Mouse (Mus musculus) frontal cortex, postnatal 36 days (tissue): ENCODE measurements around the gene 4930558K02Rik.
A peak's percentile ranks its signal among the peaks of the same experiment; 100 is the strongest.

Experiments
- DNase-seq, 2 experiments: peaks; one replicate each; pipeline ENCODE4 v3.0.0; 2022; ENCODE audit warnings: low spot score in 2 of 2

Gene 4930558K02Rik

DNA sequence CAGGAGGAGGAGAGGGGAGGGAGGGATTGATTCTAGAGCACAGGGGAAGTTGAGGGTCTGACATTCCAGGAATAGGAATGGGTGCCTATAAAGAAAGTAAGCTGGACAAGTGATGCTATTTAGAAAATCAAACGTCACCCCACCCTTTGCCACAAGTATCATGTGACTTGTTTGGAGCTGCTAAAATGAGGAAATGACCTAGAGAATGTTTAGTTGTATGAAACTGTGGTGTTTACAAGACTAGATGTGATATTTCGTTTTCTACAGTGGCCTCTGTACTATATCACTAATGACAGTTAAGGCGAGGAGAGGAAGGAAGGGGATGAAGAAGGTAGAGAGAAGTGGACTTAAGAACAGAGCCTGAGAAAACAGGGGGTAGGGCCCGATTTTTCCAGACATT lies 19.3 kb upstream of the 4930558K02Rik start:
- no peak for DNase-seq

DNA sequence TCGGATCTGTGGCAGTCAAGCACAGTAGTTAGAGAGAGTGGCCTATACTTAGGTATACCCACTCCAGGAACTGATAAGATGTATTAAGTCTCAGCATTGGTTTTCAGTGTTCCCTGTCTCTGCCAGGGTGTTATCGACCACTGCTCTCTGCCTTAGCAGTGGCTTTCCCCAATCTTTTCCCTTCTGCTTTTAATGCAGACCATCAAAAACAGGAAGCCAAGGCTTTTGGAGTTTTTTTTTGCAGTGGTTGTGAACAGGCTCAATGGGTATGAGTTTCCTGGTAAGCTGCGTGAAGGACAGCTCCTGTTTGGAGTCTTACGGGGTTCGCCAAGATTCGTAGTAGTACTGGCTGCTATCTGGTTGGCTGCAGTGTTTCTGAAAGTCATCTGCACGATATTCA lies 13.0 kb upstream of the 4930558K02Rik start:
- no peak for DNase-seq

DNA sequence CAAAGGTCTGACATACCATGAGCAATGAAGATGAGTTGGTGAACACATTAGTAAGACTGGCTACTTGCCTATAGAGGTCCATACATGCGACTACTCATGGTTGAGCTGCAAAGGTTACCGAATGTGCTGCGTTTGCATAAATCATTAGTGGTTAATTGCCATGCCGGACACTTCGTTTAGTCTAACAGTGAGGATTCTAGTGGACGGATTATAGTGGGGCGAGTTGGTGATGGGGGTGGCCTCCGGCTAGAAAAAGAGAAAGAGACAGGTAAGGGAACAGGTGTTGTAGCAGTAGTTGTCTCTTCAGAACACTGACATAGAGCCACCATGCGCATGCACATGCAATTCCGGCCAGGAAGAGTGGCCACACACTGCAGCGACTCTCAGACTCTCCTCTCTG lies 12.4 kb upstream of the 4930558K02Rik start:
- DNase-seq = no peak

DNA sequence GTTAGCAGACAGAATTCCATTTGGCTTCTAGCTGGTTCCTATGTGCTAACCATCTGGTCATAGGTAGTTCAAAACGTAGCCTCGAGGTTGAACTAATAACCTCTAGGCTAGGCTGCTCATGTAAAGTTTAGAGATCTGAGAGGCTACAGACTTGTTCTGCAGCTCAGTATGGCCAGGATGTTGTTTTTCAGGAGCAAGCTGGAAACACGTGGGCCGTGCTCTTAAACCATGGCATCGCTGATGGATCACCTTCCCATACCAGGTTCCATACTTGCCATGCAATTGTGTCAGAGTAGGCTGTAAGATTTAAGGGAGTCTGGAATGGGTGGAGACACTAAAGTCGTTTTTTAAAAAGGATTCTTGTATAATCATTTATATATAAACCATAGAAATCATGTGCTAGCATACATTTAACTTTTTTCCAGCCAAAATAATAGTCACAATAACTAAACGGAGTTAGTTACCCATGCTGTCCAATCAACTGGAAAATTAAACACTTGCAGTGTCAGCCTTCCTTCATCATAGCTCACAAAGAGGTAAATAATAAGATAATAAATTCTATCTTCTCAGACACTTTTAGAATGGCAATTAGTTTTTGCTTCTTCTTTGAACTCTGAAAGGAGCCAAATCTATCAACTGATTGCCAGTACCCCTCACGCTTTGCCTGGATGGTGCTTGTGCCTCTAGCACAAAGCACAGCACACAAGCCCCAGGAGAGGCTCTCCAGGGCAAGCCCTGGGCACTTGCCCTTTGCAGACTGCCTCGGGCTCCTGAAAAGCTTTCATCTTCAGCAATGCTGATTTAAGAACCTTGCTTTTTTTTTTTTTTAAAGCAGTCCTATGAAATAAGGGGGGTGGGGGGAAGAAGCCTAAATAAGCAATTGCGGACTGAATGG lies 11.5 kb upstream of the 4930558K02Rik start:
- DNase-seq = no peak

DNA sequence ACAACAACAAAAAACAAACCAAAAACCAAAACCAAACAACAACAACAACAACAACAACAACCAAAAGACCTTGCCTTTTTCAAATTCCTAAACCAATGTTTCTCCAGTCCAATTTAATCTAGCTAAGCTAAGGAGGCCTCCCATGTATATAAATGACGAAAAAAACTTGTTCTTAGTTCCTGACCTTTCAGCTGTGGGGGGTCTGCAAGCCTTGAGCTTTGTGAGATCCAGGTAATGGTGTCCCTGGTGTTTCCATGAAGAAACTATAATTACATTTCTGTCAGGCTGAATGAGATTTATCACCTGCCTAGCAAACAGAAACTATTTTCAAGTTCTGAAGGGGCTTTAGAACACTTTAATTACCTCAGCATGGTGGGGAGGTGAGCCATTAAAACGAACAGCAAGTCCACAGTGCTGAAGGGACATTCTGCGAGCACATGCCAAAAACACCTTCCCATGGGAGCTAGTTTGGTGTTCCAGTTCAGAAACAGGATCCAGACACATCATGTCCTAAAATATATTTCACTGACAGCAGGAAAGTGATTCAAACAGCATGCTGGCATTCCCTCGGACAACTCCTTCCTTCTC lies 4.6 kb upstream of the 4930558K02Rik start:
- no peak for DNase-seq

DNA sequence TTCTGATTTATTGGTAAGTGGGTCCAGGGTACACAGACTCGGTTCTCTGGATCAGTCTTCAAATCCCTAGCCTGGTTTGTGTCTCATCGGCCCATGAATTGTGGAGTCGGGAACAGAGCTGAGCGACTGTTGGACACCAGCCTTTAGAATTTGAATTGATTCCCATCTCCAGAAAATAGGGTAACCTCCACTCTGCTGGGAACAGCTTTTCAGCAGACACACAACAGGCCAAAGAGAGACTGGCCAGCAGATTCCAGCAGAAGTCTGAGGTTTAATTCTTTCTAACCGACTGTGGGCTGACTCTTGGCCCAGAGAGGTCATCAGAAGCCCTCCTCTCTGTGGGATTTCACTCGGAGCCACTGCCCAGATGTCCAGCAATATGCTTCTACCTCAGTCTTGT lies 4.0 kb upstream of the 4930558K02Rik start:
- no peak for DNase-seq

DNA sequence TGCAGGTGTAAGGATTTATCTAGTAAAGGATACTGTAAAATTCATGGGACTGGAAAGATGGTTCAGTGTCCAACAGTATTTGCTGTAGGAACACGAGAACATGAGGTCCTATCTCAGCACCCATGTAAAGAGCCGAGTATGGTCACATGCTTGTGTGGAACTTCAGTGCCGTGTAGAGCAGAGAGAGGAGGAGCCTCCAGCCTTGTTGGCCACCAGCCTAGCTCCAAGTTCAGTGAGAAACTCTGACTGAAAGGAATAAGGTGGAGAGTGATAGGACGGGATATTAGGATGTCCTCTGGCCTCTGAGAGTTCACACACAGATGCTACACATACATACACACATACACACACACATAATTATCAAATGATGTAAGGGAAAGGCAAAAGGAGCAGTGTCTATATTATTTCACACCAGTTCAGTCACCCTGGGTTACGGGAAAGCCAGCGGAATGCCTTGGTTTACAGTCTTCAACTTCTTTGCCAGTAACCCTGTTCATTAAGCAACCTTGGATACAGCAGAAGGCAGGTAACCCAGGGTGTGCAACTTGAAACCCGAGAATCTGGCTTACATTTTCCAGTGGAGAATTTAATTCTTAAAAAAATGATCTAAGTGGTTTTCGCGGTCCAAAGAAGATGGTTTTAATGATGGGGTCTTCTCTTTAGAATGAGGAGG lies 1.3 kb upstream of the 4930558K02Rik start:
- DNase-seq = no peak

DNA sequence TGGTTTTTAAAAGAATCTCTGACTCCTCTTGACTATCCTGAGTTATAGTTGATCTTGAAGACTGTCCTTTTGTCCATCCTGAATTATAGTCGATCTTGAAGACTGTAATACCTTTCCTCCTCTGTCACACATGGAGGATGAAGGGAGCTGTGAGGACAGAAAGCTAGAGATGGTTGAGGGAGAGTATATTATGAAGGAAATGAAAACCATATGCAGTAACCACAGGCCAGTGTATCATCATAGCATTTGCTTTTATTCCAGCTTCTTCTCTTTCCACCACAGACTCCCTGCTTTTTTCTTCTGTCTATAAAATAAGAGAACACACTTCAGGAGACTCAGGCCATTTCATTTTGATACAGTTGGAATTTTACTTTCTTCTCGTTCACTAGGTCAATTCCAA lies 610 bp upstream of the 4930558K02Rik start:
- no peak for DNase-seq

DNA sequence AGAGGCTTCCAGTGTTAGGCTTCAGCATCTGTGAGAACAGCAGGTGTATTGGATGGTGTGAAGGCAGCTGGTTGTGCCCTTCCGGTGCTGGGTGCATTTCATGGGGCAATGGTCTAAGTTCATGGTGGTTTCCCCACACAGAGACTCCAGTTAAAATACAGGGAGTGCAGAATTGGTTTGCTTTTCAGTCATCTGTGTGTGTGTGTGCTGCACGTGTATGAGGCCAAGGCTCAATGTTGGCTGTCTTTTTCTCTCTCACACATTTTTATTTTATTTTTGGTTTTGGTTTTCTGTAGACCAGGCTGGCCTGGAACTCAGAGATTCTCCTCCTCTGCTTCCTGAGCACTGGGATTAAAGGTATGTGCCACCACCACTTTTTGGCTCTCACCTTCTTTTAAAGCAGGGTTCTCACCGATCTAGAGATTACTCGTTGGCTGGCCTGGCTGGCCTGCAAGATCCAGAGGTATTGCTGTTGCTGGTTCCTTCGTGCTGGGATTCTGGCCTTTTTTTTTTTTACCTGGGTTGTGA lies 1.2 kb downstream of the 4930558K02Rik start:
- DNase-seq = no peak

DNA sequence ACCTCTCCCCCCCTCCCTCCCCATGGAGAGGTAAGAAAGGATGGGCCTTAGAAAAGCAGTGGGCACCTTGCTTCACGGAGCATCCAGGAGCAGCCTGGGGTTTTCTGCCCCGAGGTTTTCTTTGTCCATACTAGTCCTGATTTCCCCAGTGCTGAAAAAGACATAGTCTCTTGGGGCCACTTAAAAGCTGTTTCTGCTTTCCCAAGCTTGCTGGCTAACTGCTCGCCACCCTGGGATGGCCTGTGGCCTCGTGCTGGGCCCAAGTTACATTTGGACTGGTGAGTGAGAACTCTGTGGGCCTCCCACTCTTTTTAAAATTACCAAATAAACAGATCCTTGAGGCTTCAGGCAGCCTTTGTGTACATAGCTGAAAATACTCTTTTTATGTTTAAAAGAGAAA lies 2.1 kb downstream of the 4930558K02Rik start:
- no peak for DNase-seq

DNA sequence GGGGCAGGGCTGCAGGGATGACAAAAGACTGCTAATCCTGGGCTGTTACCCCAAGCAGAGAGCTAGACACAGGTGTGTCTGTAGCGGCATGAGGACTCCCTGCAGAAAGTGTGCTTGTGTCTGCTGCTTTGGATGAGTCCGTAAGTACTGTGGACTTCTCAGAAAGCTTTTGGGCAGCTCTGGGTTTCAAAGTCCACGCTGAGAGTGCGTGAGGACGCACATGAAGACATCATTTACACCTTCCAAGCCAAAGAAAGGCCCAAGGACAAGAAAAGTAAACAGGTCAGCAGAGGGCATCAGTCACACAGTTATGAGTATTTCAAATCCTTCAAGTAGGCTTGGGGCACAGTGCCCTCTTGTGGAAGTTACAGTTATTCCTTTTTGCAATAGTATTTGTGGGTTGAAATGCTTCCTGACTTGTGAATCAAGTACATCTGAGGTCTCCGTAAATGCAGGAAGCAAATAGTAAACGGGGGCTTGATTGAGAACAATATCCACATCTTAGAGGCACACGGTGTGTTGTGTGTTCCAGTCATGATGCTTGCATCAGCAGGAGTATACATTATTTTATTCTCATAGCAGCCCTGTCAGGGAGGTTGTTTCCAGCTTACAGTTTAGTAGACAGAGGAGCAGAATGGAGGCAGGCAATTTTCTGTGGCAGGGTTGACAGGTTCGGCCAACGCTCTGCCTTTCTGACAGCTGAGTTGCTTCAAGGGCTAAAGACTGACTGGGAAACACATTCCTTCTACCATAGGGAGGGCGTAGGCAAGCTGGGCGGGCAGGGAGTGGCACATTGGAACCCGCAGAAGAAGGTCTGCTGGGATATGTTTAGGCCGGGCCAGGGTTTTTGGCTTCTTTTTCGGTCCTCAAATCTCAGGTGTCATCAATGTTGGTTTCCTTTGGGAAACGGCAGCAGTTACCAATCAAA lies 2.9 kb downstream of the 4930558K02Rik start:
- DNase-seq = peak; percentile 60 to 88

DNA sequence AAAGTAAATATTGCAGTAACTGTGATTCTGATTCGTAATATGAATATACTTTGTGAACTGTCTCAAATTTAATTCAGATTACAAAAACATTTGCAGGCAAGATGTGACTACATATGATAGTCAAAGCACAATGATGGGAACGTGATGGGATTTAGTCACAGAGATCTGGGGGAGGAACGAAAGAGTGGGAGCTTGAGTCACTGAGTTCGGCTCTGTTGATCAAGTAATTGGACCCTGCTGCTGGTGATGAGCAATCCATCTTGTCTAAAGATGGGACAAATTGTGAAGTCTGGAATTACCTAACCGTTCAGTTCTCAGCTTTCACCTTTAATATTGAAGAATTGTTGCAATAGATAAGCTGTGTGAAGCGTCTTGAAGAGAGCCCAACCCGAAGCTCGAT lies 7.2 kb downstream of the 4930558K02Rik start:
- no peak for DNase-seq

DNA sequence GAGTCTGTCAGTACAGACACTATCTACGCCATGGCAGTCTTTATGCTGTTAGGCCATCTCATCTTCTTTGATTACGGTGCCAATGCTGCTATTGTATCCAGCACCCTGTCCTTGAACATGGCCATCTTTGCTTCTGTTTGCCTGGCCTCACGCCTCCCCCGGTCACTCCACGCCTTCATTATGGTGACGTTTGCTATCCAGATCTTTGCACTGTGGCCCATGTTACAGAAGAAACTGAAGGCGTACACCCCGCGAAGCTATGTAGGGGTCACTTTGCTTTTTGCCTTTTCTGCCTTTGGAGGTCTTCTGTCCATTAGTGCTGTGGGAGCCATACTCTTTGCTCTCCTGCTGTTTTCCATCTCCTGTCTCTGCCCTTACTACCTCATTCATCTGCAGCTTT lies 8.6 kb downstream of the 4930558K02Rik start:
- no peak for DNase-seq

DNA sequence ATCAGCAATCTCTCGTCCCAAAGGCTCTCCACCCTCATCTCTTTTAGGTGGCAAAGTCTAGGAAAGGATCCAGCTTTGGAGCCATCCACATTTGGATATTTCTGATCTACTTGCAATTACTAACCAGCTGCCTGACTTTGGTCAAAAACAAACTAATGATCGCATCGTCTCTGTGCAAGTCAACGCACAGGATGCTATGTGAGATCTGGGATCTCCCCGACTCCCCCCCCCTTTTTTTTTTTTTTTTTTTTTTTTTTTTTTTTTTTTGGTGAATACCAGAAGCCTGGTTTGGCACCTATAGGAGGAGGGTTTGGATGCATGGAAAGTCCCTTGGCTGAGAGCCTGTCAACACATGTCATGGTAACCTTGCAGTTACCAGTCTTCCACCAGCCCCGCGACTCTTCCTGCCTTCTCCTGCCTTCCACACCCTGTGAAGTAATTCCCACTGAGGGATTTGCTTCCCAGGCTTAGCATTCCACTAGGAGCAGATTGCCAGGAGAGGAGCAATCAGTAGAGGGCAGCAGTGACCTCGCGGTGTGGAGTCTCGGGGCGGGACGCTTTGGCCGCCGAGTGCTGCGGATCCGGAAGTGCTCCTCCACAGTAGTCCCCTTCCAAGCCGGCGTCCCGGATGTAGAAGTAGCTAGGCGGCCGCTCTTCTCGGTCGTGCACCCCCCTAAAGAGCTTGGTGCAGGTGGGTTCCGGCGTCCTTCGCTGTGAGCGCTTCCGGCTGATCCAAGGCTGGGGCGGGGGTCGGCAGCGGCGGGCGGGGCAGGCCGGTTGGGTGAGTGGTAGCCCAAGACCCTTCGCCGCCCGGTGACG lies 10.6 kb downstream of the 4930558K02Rik start, which contains the start of gene Pigc:
Gene Pigc, plus strand, starts transcription at position 598 of the 819 bp plus-strand sequence.
- DNase-seq = peak; percentile 90 to 95

DNA sequence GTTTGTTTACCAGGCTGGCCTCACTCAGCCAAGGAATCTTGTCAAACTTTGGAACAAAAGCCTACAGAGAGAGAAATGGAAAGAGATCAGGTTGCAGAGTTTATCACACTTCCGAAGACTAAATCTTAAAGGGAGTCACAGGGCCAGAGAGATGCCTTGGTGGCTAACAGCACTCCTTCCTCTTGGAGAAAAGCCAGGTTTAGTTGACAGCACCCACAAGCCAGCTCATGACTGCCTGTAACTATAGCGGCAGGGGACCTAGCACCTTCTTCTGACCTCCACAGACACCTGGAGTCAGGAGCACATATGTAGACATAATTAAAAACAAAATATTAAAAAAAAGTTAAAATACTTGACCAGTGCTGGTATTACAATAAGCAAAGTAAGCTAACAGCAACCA lies 11.5 kb downstream of the 4930558K02Rik start:
- DNase-seq = no peak

DNA sequence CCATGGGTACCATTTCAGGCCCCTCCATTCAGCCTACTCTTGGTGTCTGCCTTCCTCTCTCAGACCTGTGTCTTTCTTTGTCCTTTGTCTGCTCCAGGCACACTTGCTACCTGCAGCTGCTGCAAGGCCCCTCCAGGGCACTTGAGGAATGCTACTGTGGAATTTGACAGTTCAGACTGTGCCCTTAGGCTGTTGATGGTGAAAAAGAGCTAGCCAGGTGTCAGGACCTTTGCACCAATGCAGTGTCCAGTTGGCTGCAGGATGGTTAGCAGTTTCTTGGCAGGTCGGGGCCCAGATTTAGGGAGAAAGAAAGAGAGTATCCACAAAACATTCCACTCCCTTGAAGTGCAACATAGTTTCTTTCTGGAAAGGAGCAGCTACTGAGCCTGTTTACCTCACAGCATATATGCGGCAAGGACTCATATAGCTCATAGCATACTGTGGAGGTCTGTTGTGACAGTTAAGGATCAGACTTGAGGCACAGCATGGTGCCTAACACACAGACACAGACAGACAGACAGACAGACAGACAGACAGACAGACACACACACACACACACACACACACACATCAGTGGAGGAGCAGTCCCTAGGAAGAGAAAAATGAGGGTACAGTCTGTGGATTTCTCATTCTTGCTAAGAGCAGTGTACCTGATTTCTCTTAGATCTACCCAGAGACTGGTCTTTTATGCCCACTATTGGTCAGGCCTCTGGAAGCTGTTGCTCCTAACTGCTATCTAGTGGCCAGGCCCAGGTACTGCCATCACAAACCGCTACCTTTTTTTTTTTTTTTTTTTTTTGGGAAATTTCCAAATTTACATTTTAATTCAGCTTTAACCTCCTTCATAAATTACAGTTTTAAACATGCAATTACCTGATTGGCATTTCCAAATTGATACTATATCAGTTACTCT lies 16.7 kb downstream of the 4930558K02Rik start:
- DNase-seq = no peak

DNA sequence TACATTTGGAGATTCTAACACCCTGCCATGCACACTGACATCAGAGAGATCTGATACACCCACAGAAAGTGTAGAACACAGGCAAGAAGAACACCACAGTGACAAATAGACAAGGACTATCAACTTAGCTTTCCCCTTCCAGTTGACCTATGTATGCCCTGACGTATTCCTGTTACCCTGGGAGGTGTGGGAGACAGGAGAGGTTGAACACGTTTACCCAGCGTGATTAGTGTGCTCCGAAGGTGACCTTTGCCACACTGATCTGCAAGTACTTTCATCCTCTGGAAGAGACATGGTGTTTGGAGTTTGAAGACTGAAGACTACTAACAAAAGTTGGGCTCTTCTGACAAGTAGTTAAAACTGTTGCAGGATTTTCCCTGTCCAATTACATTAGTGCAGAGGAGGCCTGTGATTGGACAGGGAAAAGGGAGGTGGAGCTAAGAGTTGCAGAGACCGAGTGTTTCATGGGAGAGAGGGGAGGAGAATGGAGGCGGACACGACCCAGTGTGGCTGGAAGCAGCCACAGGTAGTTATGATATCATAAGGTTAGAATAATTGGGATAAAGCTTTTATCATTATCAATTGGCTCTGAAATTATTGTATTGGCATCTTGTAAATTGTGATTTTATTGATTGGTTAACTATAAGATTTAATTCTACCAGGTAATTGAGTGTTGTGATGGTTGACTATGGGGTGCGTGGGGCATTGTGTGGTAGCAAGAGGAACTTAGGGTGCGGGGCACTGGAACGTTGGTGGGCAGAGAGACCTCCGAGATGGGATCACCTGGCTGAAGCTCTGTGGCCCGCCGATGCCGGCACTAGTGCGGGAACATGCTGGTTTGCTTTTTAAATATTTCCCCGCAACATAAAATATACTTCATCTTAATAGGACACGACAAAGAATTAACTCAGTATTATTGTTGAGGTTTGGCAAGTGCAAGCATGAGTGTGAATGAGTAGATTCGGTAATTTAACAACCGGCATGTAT lies 21.2 kb downstream of the 4930558K02Rik start:
- no peak for DNase-seq

DNA sequence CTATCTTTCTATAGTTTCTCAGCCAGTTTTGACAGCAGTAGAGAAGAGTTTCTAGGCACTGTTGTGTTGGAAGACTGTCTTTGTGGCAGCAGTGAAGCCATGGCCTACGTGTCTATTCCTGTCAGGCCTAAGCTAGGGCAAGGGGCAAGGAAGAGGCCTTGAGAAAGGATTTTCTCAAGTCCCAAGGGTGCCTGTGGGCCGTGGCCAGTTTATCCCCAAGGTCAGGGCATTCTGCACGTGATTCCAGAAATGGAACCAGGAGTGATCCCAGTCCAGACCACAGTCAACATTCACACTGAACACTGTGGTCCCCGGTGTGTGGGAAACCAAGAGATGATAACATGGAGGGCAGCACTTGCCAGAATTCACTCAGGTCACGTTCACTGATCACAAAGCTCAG lies 23.6 kb downstream of the 4930558K02Rik start:
- no peak for DNase-seq
